Comparison of ENCODE assay signal across 9 mouse cellular contexts in genomic region chr10:75883232-75883552, GRCm38 (mm10). TPM values are rescaled to one million over a fixed set of nuclear protein-coding genes. Genes with fewer than 3 reads are reported as not detected.
DNase-seq lines count a peak whose midpoint lies in the region; ATAC-seq and TF ChIP-seq lines count a peak whose summit lies in the region.
"Had no signal": no experiment of that assay in that cellular context is flagged by ENCODE, and none has a peak within 500 bp of the region (broad histone marks: within the 10 kb centered on the region; RNA-seq: fewer than 3 reads in every experiment).

No protein-coding gene starts in this region.

- no peaks in the 10 kb centered on the region for H3K9me3 ChIP-seq in embryonic facial prominence, embryonic 14.5 days (ENCODE audit: control insufficient read depth, low read length)
- H3K9me3 ChIP-seq in limb, embryonic 14.5 days (ENCODE audit: control insufficient read depth, low read length), result no peaks in the 10 kb centered on the region
- no peaks in the 10 kb centered on the region for H3K9me3 ChIP-seq in midbrain, postnatal 0 days (ENCODE audit: low read length)
- H3K9me3 ChIP-seq: G1E had no signal

- peak; percentile 78 for ATAC-seq in embryonic facial prominence, embryonic 14.5 days (ENCODE audit: low read depth)
- peak; percentile 54; the same call in 1 of the 2 replicates for ATAC-seq in limb, embryonic 14.5 days (ENCODE audit: low FRiP score, low read depth)
- ATAC-seq in midbrain, postnatal 0 days (ENCODE audit: low FRiP score), result peak; percentile 60; the same call in 1 of the 2 replicates

- no peaks in the 10 kb centered on the region for H3K27me3 ChIP-seq in embryonic facial prominence, embryonic 14.5 days (replicated peaks; ENCODE audit: control insufficient read depth, insufficient read depth, low read length)
- H3K27me3 ChIP-seq in limb, embryonic 14.5 days (ENCODE audit: control insufficient read depth, insufficient read depth, low read length), result no peaks in the 10 kb centered on the region
- no peaks in the 10 kb centered on the region for H3K27me3 ChIP-seq in midbrain, postnatal 0 days (ENCODE audit: insufficient read depth, low read length)
- H3K27me3 ChIP-seq in splenic B cell, adult 2 months (ENCODE audit: control insufficient read depth, insufficient read depth, low read length, poor library complexity, severe bottlenecking), result no peaks in the 10 kb centered on the region

- 0% methylated on average over 10 of the region's 10 CpGs for WGBS in embryonic facial prominence, embryonic 14.5 days
- WGBS in limb, embryonic 14.5 days, result 3% methylated on average over 10 of the region's 10 CpGs
- WGBS in midbrain, postnatal 0 days, result under 1% methylated on average over 10 of the region's 10 CpGs

- no peak overlapping the region for H3K4me3 ChIP-seq in embryonic facial prominence, embryonic 14.5 days (ENCODE audit: low read depth, low read length)
- H3K4me3 ChIP-seq in limb, embryonic 14.5 days (replicated peaks; ENCODE audit: low read length), result no peak overlapping the region
- H3K4me3 ChIP-seq in midbrain, postnatal 0 days (ENCODE audit: low read depth, low read length), result no peak overlapping the region

- TF ChIP-seq CTCF in midbrain, postnatal 0 days (IDR thresholded peaks at IDR 0.05), result peak; percentile 76

- peak; percentile 62 to 69 for DNase-seq in spleen, adult 18-20 months
- no peak for DNase-seq in spleen, adult 12 weeks (ENCODE audit: low spot score)
- peak; percentile 90 for DNase-seq in embryonic facial prominence, embryonic 14.5 days (ENCODE audit: low spot score)
- peak; percentile 69 for DNase-seq in heart, adult 8-10 months (ENCODE audit: low spot score)
- DNase-seq in kidney, adult 9 months, result peak; percentile 96
- DNase-seq in limb, embryonic 14.5 days (ENCODE audit: low spot score), result peak; percentile 70
- DNase-seq in midbrain, postnatal 0 days (ENCODE audit: low spot score), result peak; percentile 81
- DNase-seq in splenic B cell, adult 2 months (ENCODE audit: low read depth, low spot score), result peak; percentile 83

- no peak for TF ChIP-seq POLR2A in limb, embryonic 14.5 days (IDR thresholded peaks at IDR 0.05; ENCODE audit: borderline replicate concordance, extremely low read depth, insufficient read depth, insufficient read length)

- H3K36me3 ChIP-seq in embryonic facial prominence, embryonic 14.5 days (ENCODE audit: control insufficient read depth, insufficient read depth, low read length), result no peaks in the 10 kb centered on the region
- H3K36me3 ChIP-seq in limb, embryonic 14.5 days (ENCODE audit: control insufficient read depth, insufficient read depth, low read length), result no peaks in the 10 kb centered on the region
- no peaks in the 10 kb centered on the region for H3K36me3 ChIP-seq in midbrain, postnatal 0 days (ENCODE audit: insufficient read depth, low read length)
- H3K36me3 ChIP-seq in splenic B cell, adult 2 months (ENCODE audit: control insufficient read depth, insufficient read depth, low read length, poor library complexity, severe bottlenecking), result no peaks in the 10 kb centered on the region
- H3K36me3 ChIP-seq: G1E had no signal

- H3K27ac ChIP-seq in embryonic facial prominence, embryonic 14.5 days (replicated peaks; ENCODE audit: low read depth, low read length), result 0 out of 2 replicates have a peak overlapping the region, but pooled peaks have one; percentile 33
- no peak overlapping the region for H3K27ac ChIP-seq in limb, embryonic 14.5 days (replicated peaks; ENCODE audit: low read depth, low read length)
- H3K27ac ChIP-seq in midbrain, postnatal 0 days (ENCODE audit: low read depth, low read length), result no peak overlapping the region

- peaks cover 6% of the 10 kb centered on the region for H3K4me1 ChIP-seq in embryonic facial prominence, embryonic 14.5 days (ENCODE audit: control insufficient read depth, insufficient read depth, low read length)
- H3K4me1 ChIP-seq in limb, embryonic 14.5 days (ENCODE audit: control insufficient read depth, insufficient read depth, low read length), result peaks cover 13% of the 10 kb centered on the region
- no peaks in the 10 kb centered on the region for H3K4me1 ChIP-seq in midbrain, postnatal 0 days (ENCODE audit: insufficient read depth, low read length)

- H3K9ac ChIP-seq in embryonic facial prominence, embryonic 14.5 days (ENCODE audit: low read depth, low read length), result no peak overlapping the region
- no peak overlapping the region for H3K9ac ChIP-seq in limb, embryonic 14.5 days (ENCODE audit: low read depth, low read length, severe bottlenecking)
- no peak overlapping the region for H3K9ac ChIP-seq in midbrain, postnatal 0 days (replicated peaks; ENCODE audit: low read length, poor library complexity, severe bottlenecking)

- peak overlapping the region; percentile 38; the same call in 1 of the 2 replicates for H3K4me2 ChIP-seq in embryonic facial prominence, embryonic 14.5 days (ENCODE audit: low read depth, low read length)
- peak overlapping the region; percentile 23; the same call in 1 of the 2 replicates for H3K4me2 ChIP-seq in limb, embryonic 14.5 days (replicated peaks; ENCODE audit: low read depth, low read length, severe bottlenecking)
- H3K4me2 ChIP-seq in midbrain, postnatal 0 days (ENCODE audit: low read depth, low read length, poor library complexity, severe bottlenecking), result peak overlapping the region; percentile 15; the same call in 1 of the 2 replicates

RNA-seq across cellular contexts. Expression of gene Derl3, which starts 10.0 kb away (rescaled TPM):
- 1.9 and 2.1 TPM in 2 replicates for polyA plus RNA-seq in embryonic facial prominence, embryonic 14.5 days (2014; fragmentation: Nextera tagmentation; extraction: Ambion mirVana)
- under 1 TPM in 2 of 4 experiments, not detected in 2; 0.34 to 0.35 TPM for total RNA-seq in heart, adult 8-10 months (2022)
- polyA plus RNA-seq in limb, embryonic 14.5 days (2012; rRNA removed), result 6.7 and 9.0 TPM in 2 replicates
- polyA plus RNA-seq in limb, embryonic 14.5 days (2014; fragmentation: Nextera tagmentation; extraction: Ambion mirVana), result 2.2 and 3.0 TPM in 2 replicates
- total RNA-seq in midbrain, postnatal 0 days (2014; rRNA removed), result 0.80 and 1.4 TPM in 2 replicates
- polyA plus RNA-seq in midbrain, postnatal 0 days (2015; fragmentation: Nextera tagmentation; extraction: Ambion mirVana), result 0.58 and 1.4 TPM in 2 replicates
- polyA plus RNA-seq: G1E had no signal

RNA-seq across cellular contexts. Expression of gene Mif, which starts 23.2 kb away (rescaled TPM):
- polyA plus RNA-seq in embryonic facial prominence, embryonic 14.5 days (2014; fragmentation: Nextera tagmentation; extraction: Ambion mirVana), result 1,291 and 1,408 TPM in 2 replicates
- total RNA-seq in heart, adult 8-10 months (2022), result 100 to 1,000 TPM; 216 to 258 (median 253) TPM
- polyA plus RNA-seq in limb, embryonic 14.5 days (2012; rRNA removed), result 1,684 and 2,799 TPM in 2 replicates
- 1,598 and 1,615 TPM in 2 replicates for polyA plus RNA-seq in limb, embryonic 14.5 days (2014; fragmentation: Nextera tagmentation; extraction: Ambion mirVana)
- total RNA-seq in midbrain, postnatal 0 days (2014; rRNA removed), result 736 and 976 TPM in 2 replicates
- polyA plus RNA-seq in midbrain, postnatal 0 days (2015; fragmentation: Nextera tagmentation; extraction: Ambion mirVana), result 1,685 and 1,800 TPM in 2 replicates

RNA-seq across cellular contexts. Expression of gene Smarcb1, which starts 38.2 kb away (rescaled TPM):
- polyA plus RNA-seq in embryonic facial prominence, embryonic 14.5 days (2014; fragmentation: Nextera tagmentation; extraction: Ambion mirVana), result 150 and 173 TPM in 2 replicates
- 10 to 100 TPM; 17.3 to 25.0 (median 21.4) TPM for total RNA-seq in heart, adult 8-10 months (2022)
- 116 and 120 TPM in 2 replicates for polyA plus RNA-seq in limb, embryonic 14.5 days (2012; rRNA removed)
- 177 and 193 TPM in 2 replicates for polyA plus RNA-seq in limb, embryonic 14.5 days (2014; fragmentation: Nextera tagmentation; extraction: Ambion mirVana)
- total RNA-seq in midbrain, postnatal 0 days (2014; rRNA removed), result 145 and 147 TPM in 2 replicates
- 205 and 219 TPM in 2 replicates for polyA plus RNA-seq in midbrain, postnatal 0 days (2015; fragmentation: Nextera tagmentation; extraction: Ambion mirVana)

RNA-seq across cellular contexts. Expression of gene Gstt2, which starts 46.0 kb away (rescaled TPM):
- polyA plus RNA-seq in embryonic facial prominence, embryonic 14.5 days (2014; fragmentation: Nextera tagmentation; extraction: Ambion mirVana), result 9.7 and 12.9 TPM in 2 replicates
- 10 to 100 TPM in 3 of 4 experiments, 1 to 10 TPM in 1; 7.3 to 16.9 (median 13.2) TPM for total RNA-seq in heart, adult 8-10 months (2022)
- polyA plus RNA-seq in limb, embryonic 14.5 days (2012; rRNA removed), result 24.8 and 28.7 TPM in 2 replicates
- 12.3 and 17.5 TPM in 2 replicates for polyA plus RNA-seq in limb, embryonic 14.5 days (2014; fragmentation: Nextera tagmentation; extraction: Ambion mirVana)
- total RNA-seq in midbrain, postnatal 0 days (2014; rRNA removed), result 2.0 and 5.5 TPM in 2 replicates
- polyA plus RNA-seq in midbrain, postnatal 0 days (2015; fragmentation: Nextera tagmentation; extraction: Ambion mirVana), result 7.7 and 10.7 TPM in 2 replicates

RNA-seq across cellular contexts. Expression of gene Chchd10, which starts 49.7 kb away (rescaled TPM):
- 28.3 and 53.3 TPM in 2 replicates for polyA plus RNA-seq in embryonic facial prominence, embryonic 14.5 days (2014; fragmentation: Nextera tagmentation; extraction: Ambion mirVana)
- total RNA-seq in heart, adult 8-10 months (2022), result 1,000 to 10,000 TPM; 1,724 to 2,176 (median 1,900) TPM
- 11.7 and 13.6 TPM in 2 replicates for polyA plus RNA-seq in limb, embryonic 14.5 days (2012; rRNA removed)
- polyA plus RNA-seq in limb, embryonic 14.5 days (2014; fragmentation: Nextera tagmentation; extraction: Ambion mirVana), result 16.2 and 24.8 TPM in 2 replicates
- total RNA-seq in midbrain, postnatal 0 days (2014; rRNA removed), result 216 and 266 TPM in 2 replicates
- 221 and 260 TPM in 2 replicates for polyA plus RNA-seq in midbrain, postnatal 0 days (2015; fragmentation: Nextera tagmentation; extraction: Ambion mirVana)
